Mouse (Mus musculus) MEL (cell line): ENCODE measurements around the gene Kcne3. TPM values are rescaled to one million over a fixed set of nuclear protein-coding genes. Genes with fewer than 3 reads are reported as not detected.

Source experiments
- DNase-seq: peaks from one replicate; pipeline ENCODE4 v3.0.0; 2011; ENCODE audit warnings: low read depth, low spot score
- H3K27ac ChIP-seq: 2 replicates; pipeline ENCODE4 v1.5.1; 2012; ENCODE audit warnings: low read depth, mild to moderate bottlenecking, control low read depth, low read length, moderate library complexity; ENCODE audit not compliant: control insufficient read depth
- H3K27me3 ChIP-seq, 2 experiments: fragments of 150-350 bp in 1 of 2; sonication (generic) in 1 of 2; 2 replicates each; pipeline ENCODE4 v1.6.1; 2012; ENCODE audit warnings: low read length in 2 of 2, mild to moderate bottlenecking in 2 of 2, improper control_type of control experiment in 1 of 2, moderate library complexity in 1 of 2; ENCODE audit not compliant: insufficient read depth in 2 of 2, control insufficient read depth in 1 of 2
- H3K36me3 ChIP-seq, 2 experiments: 2 replicates each; pipeline ENCODE4 v1.6.1; 2012 to 2014; ENCODE audit warnings: low read length in 2 of 2, improper control_type of control experiment in 1 of 2, inconsistent platforms in 1 of 2, mild to moderate bottlenecking in 1 of 2; ENCODE audit not compliant: insufficient read depth in 2 of 2, control insufficient read depth in 1 of 2
- H3K4me1 ChIP-seq, 2 experiments: fragments of 150-350 bp in 1 of 2; sonication (generic) in 1 of 2; 2 replicates each; pipeline ENCODE4 v1.6.1; 2012; ENCODE audit warnings: low read length in 2 of 2, improper control_type of control experiment in 1 of 2, mild to moderate bottlenecking in 1 of 2; ENCODE audit not compliant: insufficient read depth in 2 of 2, control insufficient read depth in 1 of 2
- H3K4me3 ChIP-seq, 2 experiments: fragments of 150-350 bp in 1 of 2; sonication (generic) in 1 of 2; 2 replicates each; pipeline ENCODE4 v1.5.1; 2012; ENCODE audit warnings: low read depth in 2 of 2, low read length in 2 of 2, mild to moderate bottlenecking in 2 of 2, moderate library complexity in 2 of 2, control low read depth in 1 of 2, improper control_type of control experiment in 1 of 2; ENCODE audit not compliant: control insufficient read depth in 1 of 2, insufficient read depth in 1 of 2
- H3K79me2 ChIP-seq: 2 replicates; pipeline ENCODE4 v1.6.1; 2012; ENCODE audit warnings: mild to moderate bottlenecking, low read length, moderate library complexity; ENCODE audit not compliant: control insufficient read depth, poor library complexity, insufficient read depth
- H3K9ac ChIP-seq: 2 replicates; pipeline ENCODE4 v1.6.1; 2012; ENCODE audit warnings: low read depth, mild to moderate bottlenecking, control low read depth, low read length, moderate library complexity; ENCODE audit not compliant: control insufficient read depth, poor library complexity, severe bottlenecking
- H3K9me3 ChIP-seq: fragments of 150-350 bp; sonication (generic); replicated peaks from 2 replicates; pipeline ENCODE4 v1.6.1; 2012; ENCODE audit warnings: mild to moderate bottlenecking, low read length, improper control_type of control experiment, moderate library complexity; ENCODE audit not compliant: insufficient read depth
- BHLHE40 ChIP-seq: IDR thresholded peaks from 2 replicates; pipeline ENCODE4 v1.6.1; 2012; ENCODE audit warnings: low read depth, mild to moderate bottlenecking, inconsistent platforms, low read length, improper control_type of control experiment, borderline replicate concordance
- CHD2 ChIP-seq: IDR thresholded peaks from 2 replicates; pipeline ENCODE4 v1.6.1; 2011; ENCODE audit warnings: low read length, improper control_type of control experiment
- CTCF ChIP-seq, 3 experiments: IDR thresholded peaks in 2 of 3; conservative IDR thresholded peaks in 1 of 3; 2 replicates each; pipeline ENCODE4 v1.5.1; 2011 to 2012; ENCODE audit warnings: low read length in 3 of 3, low read depth in 2 of 3, mild to moderate bottlenecking in 2 of 3, improper control_type of control experiment in 1 of 3, inconsistent platforms in 1 of 3, mixed read lengths in 1 of 3, moderate library complexity in 1 of 3; ENCODE audit not compliant: control insufficient read depth in 1 of 3, insufficient read depth in 1 of 3, poor library complexity in 1 of 3, severe bottlenecking in 1 of 3
- E2F4 ChIP-seq: IDR thresholded peaks from 2 replicates; pipeline ENCODE4 v1.6.1; 2011; ENCODE audit warnings: low read depth, low read length, improper control_type of control experiment, borderline replicate concordance
- ELF1 ChIP-seq: IDR thresholded peaks from 2 replicates; pipeline ENCODE4 v1.6.1; 2014; ENCODE audit warnings: low read depth, mild to moderate bottlenecking, inconsistent platforms, low read length, improper control_type of control experiment, moderate library complexity
- EP300 ChIP-seq, 2 experiments: IDR thresholded peaks; 2 replicates each; pipeline ENCODE4 v1.6.1; 2011; ENCODE audit warnings: improper control_type of control experiment in 2 of 2, low read length in 2 of 2, low read depth in 1 of 2, mild to moderate bottlenecking in 1 of 2
- ETS1 ChIP-seq: IDR thresholded peaks from 2 replicates; pipeline ENCODE4 v1.6.1; 2012; ENCODE audit warnings: low read depth, mild to moderate bottlenecking, inconsistent platforms, low read length, improper control_type of control experiment, moderate library complexity
- GABPA ChIP-seq: IDR thresholded peaks from 2 replicates; pipeline ENCODE4 v1.6.1; 2012; ENCODE audit warnings: low read depth, mild to moderate bottlenecking, inconsistent platforms, low read length, improper control_type of control experiment, moderate library complexity
- GATA1 ChIP-seq: IDR thresholded peaks from 2 replicates; pipeline ENCODE4 v1.6.1; 2011; ENCODE audit warnings: low read depth, low read length, improper control_type of control experiment
- HCFC1 ChIP-seq: IDR thresholded peaks from 2 replicates; pipeline ENCODE4 v1.6.1; 2012; ENCODE audit warnings: low read depth, mild to moderate bottlenecking, inconsistent platforms, low read length, improper control_type of control experiment, moderate library complexity
- JUND ChIP-seq: IDR thresholded peaks from 2 replicates; pipeline ENCODE4 v1.6.1; 2011; ENCODE audit warnings: low read depth, mild to moderate bottlenecking, improper control_type of control experiment, low read length
- KAT2A ChIP-seq: conservative IDR thresholded peaks from 2 replicates; pipeline ENCODE4 v1.6.1; 2012; ENCODE audit warnings: low read depth, low read length, improper control_type of control experiment, inconsistent platforms
- MAZ ChIP-seq: IDR thresholded peaks from 2 replicates; pipeline ENCODE4 v1.6.1; 2012; ENCODE audit warnings: low read depth, mild to moderate bottlenecking, inconsistent platforms, low read length, improper control_type of control experiment
- MYB ChIP-seq: IDR thresholded peaks from 2 replicates; pipeline ENCODE4 v1.6.1; 2011; ENCODE audit warnings: mild to moderate bottlenecking, low read depth, low read length, improper control_type of control experiment
- MYC ChIP-seq: IDR thresholded peaks from 2 replicates; pipeline ENCODE4 v1.6.1; 2011; ENCODE audit warnings: low read depth, mild to moderate bottlenecking, low read length, improper control_type of control experiment, moderate library complexity
- NELFE ChIP-seq: IDR thresholded peaks from 2 replicates; pipeline ENCODE4 v1.6.1; 2011; ENCODE audit warnings: low read depth, low read length, improper control_type of control experiment
- POLR2A ChIP-seq, 2 experiments: IDR thresholded peaks; 2 replicates each; pipeline ENCODE4 v1.6.1; 2011 to 2012; ENCODE audit warnings: low read length in 2 of 2, mild to moderate bottlenecking in 2 of 2, control low read depth in 1 of 2, improper control_type of control experiment in 1 of 2, low read depth in 1 of 2, moderate library complexity in 1 of 2; ENCODE audit not compliant: control insufficient read depth in 1 of 2, insufficient read depth in 1 of 2, poor library complexity in 1 of 2
- POLR2AphosphoS5 ChIP-seq: IDR thresholded peaks from 2 replicates; pipeline ENCODE4 v1.6.1; 2012; ENCODE audit warnings: low read depth, borderline replicate concordance, mild to moderate bottlenecking, inconsistent platforms, low read length, moderate library complexity, mixed read lengths
- RAD21 ChIP-seq: IDR thresholded peaks from 2 replicates; pipeline ENCODE4 v1.6.1; 2011; ENCODE audit warnings: mild to moderate bottlenecking, low read depth, low read length, improper control_type of control experiment
- RCOR1 ChIP-seq: IDR thresholded peaks from 2 replicates; pipeline ENCODE4 v1.6.1; 2012; ENCODE audit warnings: low read depth, mild to moderate bottlenecking, inconsistent platforms, low read length, improper control_type of control experiment
- SIN3A ChIP-seq: IDR thresholded peaks from 2 replicates; pipeline ENCODE4 v1.6.1; 2012; ENCODE audit warnings: low read length, improper control_type of control experiment, inconsistent platforms
- SMC3 ChIP-seq: IDR thresholded peaks from 2 replicates; pipeline ENCODE4 v1.6.1; 2011; ENCODE audit warnings: low read depth, low read length, improper control_type of control experiment
- TAL1 ChIP-seq: IDR thresholded peaks from 2 replicates; pipeline ENCODE4 v1.6.1; 2012; ENCODE audit warnings: mild to moderate bottlenecking, inconsistent platforms, low read length, moderate library complexity, mixed read lengths
- TBP ChIP-seq: IDR thresholded peaks from 2 replicates; pipeline ENCODE4 v1.8.0; 2011; ENCODE audit warnings: low read depth, low read length, improper control_type of control experiment
- TCF12 ChIP-seq: IDR thresholded peaks from 2 replicates; pipeline ENCODE4 v1.6.1; 2014; ENCODE audit warnings: low read depth, mild to moderate bottlenecking, inconsistent platforms, low read length, improper control_type of control experiment, moderate library complexity
- UBTF ChIP-seq: IDR thresholded peaks from 2 replicates; pipeline ENCODE4 v1.6.1; 2012; ENCODE audit warnings: low read depth, mild to moderate bottlenecking, inconsistent platforms, low read length, improper control_type of control experiment, moderate library complexity, borderline replicate concordance; ENCODE audit not compliant: insufficient read depth
- USF1 ChIP-seq: IDR thresholded peaks from 2 replicates; pipeline ENCODE4 v1.6.1; 2014; ENCODE audit warnings: low read depth, mild to moderate bottlenecking, inconsistent platforms, low read length, improper control_type of control experiment, moderate library complexity
- ZKSCAN1 ChIP-seq: IDR thresholded peaks from 2 replicates; pipeline ENCODE4 v1.6.1; 2012; ENCODE audit warnings: low read depth, mild to moderate bottlenecking, inconsistent platforms, low read length, improper control_type of control experiment, moderate library complexity
- ZMIZ1 ChIP-seq: IDR thresholded peaks from 2 replicates; pipeline ENCODE4 v1.6.1; 2012; ENCODE audit warnings: low read depth, mild to moderate bottlenecking, inconsistent platforms, low read length, improper control_type of control experiment, moderate library complexity
- polyA plus RNA-seq, 2 experiments: library from polyadenylated mRNA; stranded (reverse) in 1 of 2; unstranded in 1 of 2; fragments of >175 nt in 1 of 2; fragments of >200 nt in 1 of 2; gene quantifications; 2 replicates each; pipeline versions ENCODE4 v1.2.1 to v1.2.4; 2012; ENCODE audit warnings: low replicate concordance in 2 of 2, low read depth in 1 of 2; ENCODE audit not compliant: insufficient read length in 2 of 2, insufficient read depth in 1 of 2, missing spikeins in 1 of 2
- total RNA-seq: library from RNA; depleted of rRNA; stranded (reverse); fragments of 300-350 nt; gene quantifications from 2 replicates; pipeline ENCODE4 v1.2.3, GENCODE M21; 2012; rRNA removed

Gene Kcne3
- total and polyA plus RNA-seq, 3 experiments = 4.9 to 6.7 TPM; not detected in 1

DNA sequence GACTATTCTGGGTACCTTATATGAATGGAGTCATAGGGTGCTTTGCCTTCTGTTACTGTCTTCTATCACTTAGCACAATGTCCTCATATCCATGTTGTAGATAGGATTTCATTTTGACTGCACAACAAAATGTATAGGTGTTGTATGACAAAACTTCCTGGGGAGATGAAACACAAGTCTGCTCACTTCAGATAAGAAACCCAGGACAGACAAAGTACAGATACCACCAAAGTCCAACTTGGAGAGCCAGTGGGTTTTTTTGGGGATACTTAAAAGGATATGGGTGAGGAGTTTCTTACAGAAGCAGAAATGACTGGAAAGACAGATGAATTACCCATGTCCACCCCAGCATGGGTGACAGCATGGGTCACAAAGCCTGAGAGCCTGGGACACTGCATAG lies 57.4 kb downstream of the Kcne3 start:
- Histone ChIP-seq H3K36me3 (peaks cover 0 to 31% of the 10 kb centered on the region in 2 experiments; a peak in 2 of 4 replicates), H3K27me3 (no peaks in the 10 kb centered on the region), H3K27ac (peak overlapping the region; percentile 68), H3K4me1 (peaks cover 13 to 16% of the 10 kb centered on the region in 2 experiments), H3K4me3 (no peak overlapping the region), H3K9me3 (no peaks in the 10 kb centered on the region), H3K79me2 (no peaks in the 10 kb centered on the region), H3K9ac (no peak overlapping the region)
- peak; percentile 61 for DNase-seq
- peak; percentile 76 for TF ChIP-seq GATA1
- 0 out of 2 replicates have a peak, but pooled peaks have one; percentile 29 for TF ChIP-seq SIN3A
- TF ChIP-seq RCOR1 = peak; percentile 48; the same call in 1 of the 2 replicates
- no peak for TF ChIP-seq KAT2A
- no peak for TF ChIP-seq CTCF (IDR thresholded peaks at IDR 0.05 in 2 of 3, conservative IDR thresholded peaks at IDR 0.05 in 1 of 3; ENCODE audit: control insufficient read depth in 1 of 3, insufficient read depth in 1 of 3, low read depth in 2 of 3, low read length in 3 of 3, poor library complexity in 1 of 3, severe bottlenecking in 1 of 3)
- peak; percentile 79 for TF ChIP-seq TCF12
- no peak for TF ChIP-seq HCFC1
- TF ChIP-seq E2F4 = no peak
- no peak for TF ChIP-seq MYB
- TF ChIP-seq JUND = no peak
- peak; percentile 70 for TF ChIP-seq ETS1
- TF ChIP-seq MAZ = no peak
- no peak for TF ChIP-seq ZKSCAN1
- TF ChIP-seq SMC3 = no peak
- TF ChIP-seq ZMIZ1 = no peak
- TF ChIP-seq TAL1 = peak; percentile 79
- TF ChIP-seq CHD2 = no peak
- TF ChIP-seq ELF1 = no peak
- no peak for TF ChIP-seq RAD21
- TF ChIP-seq GABPA = no peak
- TF ChIP-seq EP300 (IDR thresholded peaks at IDR 0.05; ENCODE audit: low read depth in 1 of 2, low read length in 2 of 2) = peak; percentile 78 to 84
- no peak for TF ChIP-seq POLR2AphosphoS5
- TF ChIP-seq NELFE = no peak
- no peak for TF ChIP-seq USF1
- no peak for TF ChIP-seq TBP
- no peak for TF ChIP-seq BHLHE40
- no peak for TF ChIP-seq POLR2A (IDR thresholded peaks at IDR 0.05; ENCODE audit: control insufficient read depth in 1 of 2, insufficient read depth in 1 of 2, low read depth in 1 of 2, low read length in 2 of 2, poor library complexity in 1 of 2)
- peak; percentile 57; the same call in 1 of the 2 replicates for TF ChIP-seq MYC
- no peak for TF ChIP-seq UBTF

Other genes starting within 250 kb of the Kcne3 start
- 5.9 and 6.2 TPM in 2 replicates for gene Rnf169, start 196.1 kb upstream of the Kcne3 start, total RNA-seq
- gene Rnf169, start 196.1 kb upstream of the Kcne3 start, polyA plus RNA-seq = 1 to 10 TPM in 1 of 2 experiments, not detected in 1; 7.2 TPM
- not detected in 2 replicates for gene Chrdl2, start 170.3 kb upstream of the Kcne3 start, total RNA-seq
- gene Chrdl2, start 170.3 kb upstream of the Kcne3 start, polyA plus RNA-seq = under 1 TPM in 1 of 2 experiments, not detected in 1; 0.08 TPM
- gene Pold3, start 54.9 kb upstream of the Kcne3 start, total RNA-seq = 57.1 and 67.6 TPM in 2 replicates
- gene Pold3, start 54.9 kb upstream of the Kcne3 start, polyA plus RNA-seq = 10 to 100 TPM in 1 of 2 experiments, not detected in 1; 98.1 TPM
- 6.3 and 8.1 TPM in 2 replicates for gene Lipt2, start 17.2 kb upstream of the Kcne3 start, total RNA-seq
- 10 to 100 TPM in 1 of 2 experiments, not detected in 1; 10.3 TPM for gene Lipt2, start 17.2 kb upstream of the Kcne3 start, polyA plus RNA-seq
- 4.4 and 5.7 TPM in 2 replicates for gene Pgm2l1, start 50.9 kb downstream of the Kcne3 start, total RNA-seq
- gene Pgm2l1, start 50.9 kb downstream of the Kcne3 start, polyA plus RNA-seq = 10 to 100 TPM in 1 of 2 experiments, not detected in 1; 10.5 TPM
- 0.35 and 0.39 TPM in 2 replicates for gene P4ha3, start 109.0 kb downstream of the Kcne3 start, total RNA-seq
- gene P4ha3, start 109.0 kb downstream of the Kcne3 start, polyA plus RNA-seq = not detected
- 8.5 and 9.2 TPM in 2 replicates for gene C2cd3, start 195.7 kb downstream of the Kcne3 start, total RNA-seq
- gene C2cd3, start 195.7 kb downstream of the Kcne3 start, polyA plus RNA-seq = 10 to 100 TPM in 1 of 2 experiments, not detected in 1; 23.5 TPM
- 28.0 and 29.5 TPM in 2 replicates for gene Ppme1, start 195.8 kb downstream of the Kcne3 start, total RNA-seq
- gene Ppme1, start 195.8 kb downstream of the Kcne3 start, polyA plus RNA-seq = 10 to 100 TPM in 1 of 2 experiments, not detected in 1; 74.0 TPM